In genomic region chr17:83573128-83573527, GRCm38 (mm10) we compare ENCODE assay signal across 18 mouse cellular contexts. TPM values are rescaled to one million over a fixed set of nuclear protein-coding genes. Genes with fewer than 3 reads are reported as not detected.
DNase-seq lines count a peak whose midpoint lies in the region; ATAC-seq and TF ChIP-seq lines count a peak whose summit lies in the region.
"Had no signal": no experiment of that assay in that cellular context is flagged by ENCODE, and none has a peak within 500 bp of the region (broad histone marks: within the 10 kb centered on the region; RNA-seq: fewer than 3 reads in every experiment).

No protein-coding gene starts in this region.

- no peaks in the 10 kb centered on the region for H3K9me3 ChIP-seq in hindbrain, embryonic 14.5 days (ENCODE audit: control insufficient read depth, low read length)
- no peaks in the 10 kb centered on the region for H3K9me3 ChIP-seq in hindbrain, embryonic 11.5 days (ENCODE audit: control insufficient read depth, low read length)
- no peaks in the 10 kb centered on the region for H3K9me3 ChIP-seq in midbrain, postnatal 0 days (ENCODE audit: low read length)
- H3K9me3 ChIP-seq in midbrain, embryonic 11.5 days (ENCODE audit: control insufficient read depth, low read length) = no peaks in the 10 kb centered on the region
- H3K9me3 ChIP-seq: embryonic facial prominence, embryonic 12.5 days; forebrain, embryonic 15.5 days; heart, embryonic 13.5 days had no signal

- H3K4me2 ChIP-seq in hindbrain, embryonic 14.5 days (replicated peaks) = no peak overlapping the region
- H3K4me2 ChIP-seq in hindbrain, embryonic 11.5 days (replicated peaks; ENCODE audit: low read depth, low read length) = no peak overlapping the region
- H3K4me2 ChIP-seq in midbrain, postnatal 0 days (ENCODE audit: low read depth, low read length, poor library complexity, severe bottlenecking) = no peak overlapping the region
- H3K4me2 ChIP-seq in midbrain, embryonic 11.5 days = no peak overlapping the region
- H3K4me2 ChIP-seq: embryonic facial prominence, embryonic 12.5 days; forebrain, embryonic 15.5 days; heart, embryonic 13.5 days had no signal

- no peak overlapping the region for H3K4me3 ChIP-seq in hindbrain, embryonic 14.5 days (replicated peaks; ENCODE audit: low read length)
- no peak overlapping the region for H3K4me3 ChIP-seq in hindbrain, embryonic 11.5 days (ENCODE audit: low read depth, low read length)
- no peak overlapping the region for H3K4me3 ChIP-seq in midbrain, postnatal 0 days (ENCODE audit: low read depth, low read length)
- H3K4me3 ChIP-seq in midbrain, embryonic 11.5 days (ENCODE audit: low read depth, low read length) = no peak overlapping the region
- H3K4me3 ChIP-seq: embryonic facial prominence, embryonic 12.5 days; forebrain, embryonic 15.5 days; heart, embryonic 13.5 days had no signal

- ATAC-seq in hindbrain, embryonic 14.5 days (ENCODE audit: low FRiP score) = peak; percentile 43; the same call in 1 of the 2 replicates
- ATAC-seq in hindbrain, embryonic 11.5 days (ENCODE audit: low FRiP score) = no peak
- no peak for ATAC-seq in midbrain, postnatal 0 days (ENCODE audit: low FRiP score)
- ATAC-seq in midbrain, embryonic 11.5 days (ENCODE audit: low FRiP score) = no peak
- ATAC-seq: forebrain, embryonic 15.5 days had no signal

- no peak for TF ChIP-seq CTCF in midbrain, postnatal 0 days (IDR thresholded peaks at IDR 0.05)

- 0 out of 2 replicates have a peak, but pooled peaks cover 7% of the 10 kb centered on the region for H3K4me1 ChIP-seq in hindbrain, embryonic 14.5 days (replicated peaks; ENCODE audit: control insufficient read depth, insufficient read depth, low read length)
- no peaks in the 10 kb centered on the region for H3K4me1 ChIP-seq in hindbrain, embryonic 11.5 days (replicated peaks; ENCODE audit: control insufficient read depth, insufficient read depth, low read length)
- no peaks in the 10 kb centered on the region for H3K4me1 ChIP-seq in midbrain, postnatal 0 days (ENCODE audit: insufficient read depth, low read length)
- no peaks in the 10 kb centered on the region for H3K4me1 ChIP-seq in midbrain, embryonic 11.5 days (ENCODE audit: control insufficient read depth, insufficient read depth, low read length)
- H3K4me1 ChIP-seq: forebrain, embryonic 15.5 days had no signal

- no peaks in the 10 kb centered on the region for H3K36me3 ChIP-seq in hindbrain, embryonic 14.5 days (replicated peaks; ENCODE audit: control insufficient read depth, insufficient read depth)
- no peaks in the 10 kb centered on the region for H3K36me3 ChIP-seq in hindbrain, embryonic 11.5 days (ENCODE audit: control insufficient read depth, insufficient read depth, low read length)
- no peaks in the 10 kb centered on the region for H3K36me3 ChIP-seq in midbrain, postnatal 0 days (ENCODE audit: insufficient read depth, low read length)
- no peaks in the 10 kb centered on the region for H3K36me3 ChIP-seq in midbrain, embryonic 11.5 days (ENCODE audit: control insufficient read depth, insufficient read depth, low read length)
- H3K36me3 ChIP-seq: embryonic facial prominence, embryonic 12.5 days; forebrain, embryonic 15.5 days; heart, embryonic 13.5 days had no signal

- H3K27me3 ChIP-seq in hindbrain, embryonic 14.5 days (ENCODE audit: control insufficient read depth, insufficient read depth, low read length) = no peaks in the 10 kb centered on the region
- H3K27me3 ChIP-seq in hindbrain, embryonic 11.5 days (ENCODE audit: control insufficient read depth, insufficient read depth, low read length) = no peaks in the 10 kb centered on the region
- H3K27me3 ChIP-seq in midbrain, postnatal 0 days (ENCODE audit: insufficient read depth, low read length) = no peaks in the 10 kb centered on the region
- no peaks in the 10 kb centered on the region for H3K27me3 ChIP-seq in midbrain, embryonic 11.5 days (ENCODE audit: control insufficient read depth, insufficient read depth, low read length)
- H3K27me3 ChIP-seq: embryonic facial prominence, embryonic 12.5 days; forebrain, embryonic 15.5 days; heart, embryonic 13.5 days had no signal

- no peak overlapping the region for H3K9ac ChIP-seq in hindbrain, embryonic 14.5 days
- H3K9ac ChIP-seq in hindbrain, embryonic 11.5 days (ENCODE audit: low read depth, low read length) = no peak overlapping the region
- no peak overlapping the region for H3K9ac ChIP-seq in midbrain, postnatal 0 days (replicated peaks; ENCODE audit: low read length, poor library complexity, severe bottlenecking)
- H3K9ac ChIP-seq in midbrain, embryonic 11.5 days (ENCODE audit: low read length) = no peak overlapping the region
- H3K9ac ChIP-seq: embryonic facial prominence, embryonic 12.5 days; forebrain, embryonic 15.5 days; heart, embryonic 13.5 days had no signal

- H3K27ac ChIP-seq in hindbrain, embryonic 14.5 days = no peak overlapping the region
- H3K27ac ChIP-seq in hindbrain, embryonic 11.5 days (ENCODE audit: low read depth, low read length) = no peak overlapping the region
- no peak overlapping the region for H3K27ac ChIP-seq in midbrain, postnatal 0 days (ENCODE audit: low read depth, low read length)
- H3K27ac ChIP-seq in midbrain, embryonic 11.5 days (ENCODE audit: low read depth, low read length) = no peak overlapping the region
- H3K27ac ChIP-seq: embryonic facial prominence, embryonic 12.5 days; forebrain, embryonic 15.5 days; heart, embryonic 13.5 days had no signal

- DNase-seq in hindbrain, embryonic 14.5 days (ENCODE audit: low spot score) = no peak
- no peak for DNase-seq in hindbrain, embryonic 11.5 days (ENCODE audit: low spot score)
- DNase-seq in layer of hippocampus, postnatal 10 days (ENCODE audit: low spot score in 2 of 2) = peak; percentile 27 to 34
- no peak for DNase-seq in layer of hippocampus, adult 9-11 months
- peak; percentile 51 for DNase-seq in midbrain, postnatal 0 days (ENCODE audit: low spot score)
- DNase-seq in midbrain, embryonic 11.5 days (ENCODE audit: low spot score, missing footprints) = no peak
- DNase-seq: adrenal gland, adult 8-10 months; adrenal gland, postnatal 36 days; cerebellum, adult 2 months; gastrocnemius, postnatal 36 days; heart, adult 11 months; heart, postnatal 36 days had no signal

- 52% methylated on average over 6 of the region's 6 CpGs for WGBS in hindbrain, embryonic 14.5 days
- WGBS in hindbrain, embryonic 11.5 days = 72% methylated on average over 6 of the region's 6 CpGs
- 63% methylated on average over 6 of the region's 6 CpGs for WGBS in midbrain, postnatal 0 days
- WGBS in midbrain, embryonic 11.5 days = 78% methylated on average over 6 of the region's 6 CpGs

RNA-seq across cellular contexts. Expression of gene Cox7a2l, which starts 56.0 kb away (rescaled TPM):
- 204 and 206 TPM in 2 replicates for polyA plus RNA-seq in hindbrain, embryonic 14.5 days (2014; fragmentation: Nextera tagmentation; extraction: Ambion mirVana)
- polyA plus RNA-seq in hindbrain, embryonic 11.5 days (2014; fragmentation: Nextera tagmentation; extraction: Ambion mirVana) = 165 and 179 TPM in 2 replicates
- 100 to 1,000 TPM; 177 to 189 TPM for total RNA-seq in layer of hippocampus, postnatal 10 days (2021)
- 354 and 498 TPM in 2 replicates for total RNA-seq in midbrain, postnatal 0 days (2014; rRNA removed)
- polyA plus RNA-seq in midbrain, postnatal 0 days (2015; fragmentation: Nextera tagmentation; extraction: Ambion mirVana) = 228 and 230 TPM in 2 replicates
- 174 and 182 TPM in 2 replicates for polyA plus RNA-seq in midbrain, embryonic 11.5 days (2014; fragmentation: Nextera tagmentation; extraction: Ambion mirVana)

RNA-seq across cellular contexts. Expression of gene Kcng3, which starts 58.6 kb away (rescaled TPM):
- polyA plus RNA-seq in hindbrain, embryonic 14.5 days (2014; fragmentation: Nextera tagmentation; extraction: Ambion mirVana) = 0.07 and 0.12 TPM in 2 replicates
- 0.05 TPM in 1 of 2 replicates, not detected in the other for polyA plus RNA-seq in hindbrain, embryonic 11.5 days (2014; fragmentation: Nextera tagmentation; extraction: Ambion mirVana)
- 1 to 10 TPM; 5.3 to 5.4 TPM for total RNA-seq in layer of hippocampus, postnatal 10 days (2021)
- total RNA-seq in midbrain, postnatal 0 days (2014; rRNA removed) = 2.3 and 4.0 TPM in 2 replicates
- polyA plus RNA-seq in midbrain, postnatal 0 days (2015; fragmentation: Nextera tagmentation; extraction: Ambion mirVana) = 0.05 and 0.09 TPM in 2 replicates
- polyA plus RNA-seq in midbrain, embryonic 11.5 days (2014; fragmentation: Nextera tagmentation; extraction: Ambion mirVana) = not detected in 2 replicates
- total RNA-seq: gastrocnemius, postnatal 36 days had no signal
- polyA plus RNA-seq: embryonic facial prominence, embryonic 12.5 days; forebrain, embryonic 11.5 days; heart, embryonic 13.5 days; heart, postnatal 0 days; intestine, embryonic 16.5 days had no signal

Comparison
In these comparisons a context has a peak if more than half of its experiments do, and no peak if none do; other contexts are left out.
1. DNase-seq: peak in layer of hippocampus, postnatal 10 days (2 of 2) and midbrain, postnatal 0 days (single experiment); none in hindbrain, embryonic 14.5 days (single experiment), hindbrain, embryonic 11.5 days (single experiment), layer of hippocampus, adult 9-11 months (single experiment) and midbrain, embryonic 11.5 days (single experiment).